Mouse (Mus musculus) midbrain, postnatal 0 days (tissue): ENCODE data around the gene Entpd2. TPM values are rescaled to one million over a fixed set of nuclear protein-coding genes. Genes with fewer than 3 reads are reported as not detected.

Experiments
- ATAC-seq: fragments of 200-750 bp; cut with Nextera tagmentation; 2 replicates; pipeline ENCODE4 v1.8.0; 2017; ENCODE audit warnings: moderate number of reproducible peaks, mild to moderate bottlenecking, moderate TSS enrichment, moderate library complexity; ENCODE audit not compliant: low FRiP score
- DNase-seq: peaks from one replicate; pipeline ENCODE4 v3.0.0-alpha.2; 2015; ENCODE audit warnings: low spot score
- H3K27ac ChIP-seq: fragments of 300-500 bp; sonication (generic); 2 replicates; pipeline ENCODE4 v1.5.1; 2014; ENCODE audit warnings: low read depth, mild to moderate bottlenecking, low read length, mixed read lengths
- H3K27me3 ChIP-seq: fragments of 300-500 bp; sonication (generic); 2 replicates; pipeline ENCODE4 v1.6.1; 2014; ENCODE audit warnings: low read length, control low read depth, mixed read lengths; ENCODE audit not compliant: insufficient read depth
- H3K36me3 ChIP-seq: fragments of 300-500 bp; sonication (generic); 2 replicates; pipeline ENCODE4 v1.6.1; 2014; ENCODE audit warnings: low read length, control low read depth, mixed read lengths; ENCODE audit not compliant: insufficient read depth
- H3K4me1 ChIP-seq: fragments of 300-500 bp; sonication (generic); 2 replicates; pipeline ENCODE4 v1.6.1; 2014; ENCODE audit warnings: mild to moderate bottlenecking, control low read depth, antibody characterized with exemption, low read length, mixed read lengths; ENCODE audit not compliant: insufficient read depth
- H3K4me2 ChIP-seq: fragments of 300-500 bp; sonication (generic); 2 replicates; pipeline ENCODE4 v1.6.1; 2014; ENCODE audit warnings: low read depth, mild to moderate bottlenecking, low read length, mixed read lengths; ENCODE audit not compliant: poor library complexity, severe bottlenecking
- H3K4me3 ChIP-seq: fragments of 300-500 bp; sonication (generic); 2 replicates; pipeline ENCODE4 v1.5.1; 2014; ENCODE audit warnings: low read depth, mild to moderate bottlenecking, low read length, moderate library complexity
- H3K9ac ChIP-seq: fragments of 300-500 bp; sonication (generic); replicated peaks from 2 replicates; pipeline ENCODE4 v1.6.1; 2014; ENCODE audit warnings: mild to moderate bottlenecking, low read length, moderate library complexity, mixed read lengths; ENCODE audit not compliant: poor library complexity, severe bottlenecking
- H3K9me3 ChIP-seq: fragments of 300-500 bp; sonication (generic); 2 replicates; pipeline ENCODE4 v1.6.1; 2016; ENCODE audit warnings: low read length, control low read depth
- CTCF ChIP-seq: IDR thresholded peaks from 2 replicates; pipeline ENCODE4 v1.5.1; 2016; ENCODE audit warnings: antibody characterized with exemption, mild to moderate bottlenecking
- WGBS: fragments of 180-500 bp; shearing (Covaris S2); extraction: QIAGEN DNeasy Blood & Tissue Kit; methylation state at CpG from one replicate; pipeline ENCODE4 v1.1.7; 2014; 5-methylcytosine and 5-hydroxymethylcytosine counted together
- polyA plus RNA-seq: library from polyadenylated mRNA; unstranded; fragments of >200 nt; fragmentation: Nextera tagmentation; extraction: Ambion mirVana; gene quantifications from 2 replicates; pipeline ENCODE4 v1.2.1, GENCODE M21; 2015
- total RNA-seq: library from RNA; depleted of rRNA; stranded (reverse); fragments of >200 nt; gene quantifications from 2 replicates; pipeline ENCODE4 v1.2.3, GENCODE M21; 2014; rRNA removed

The Entpd2 gene
- total RNA-seq (4.2 and 4.4 TPM in 2 replicates), polyA plus RNA-seq (10.4 and 10.6 TPM in 2 replicates)

DNA sequence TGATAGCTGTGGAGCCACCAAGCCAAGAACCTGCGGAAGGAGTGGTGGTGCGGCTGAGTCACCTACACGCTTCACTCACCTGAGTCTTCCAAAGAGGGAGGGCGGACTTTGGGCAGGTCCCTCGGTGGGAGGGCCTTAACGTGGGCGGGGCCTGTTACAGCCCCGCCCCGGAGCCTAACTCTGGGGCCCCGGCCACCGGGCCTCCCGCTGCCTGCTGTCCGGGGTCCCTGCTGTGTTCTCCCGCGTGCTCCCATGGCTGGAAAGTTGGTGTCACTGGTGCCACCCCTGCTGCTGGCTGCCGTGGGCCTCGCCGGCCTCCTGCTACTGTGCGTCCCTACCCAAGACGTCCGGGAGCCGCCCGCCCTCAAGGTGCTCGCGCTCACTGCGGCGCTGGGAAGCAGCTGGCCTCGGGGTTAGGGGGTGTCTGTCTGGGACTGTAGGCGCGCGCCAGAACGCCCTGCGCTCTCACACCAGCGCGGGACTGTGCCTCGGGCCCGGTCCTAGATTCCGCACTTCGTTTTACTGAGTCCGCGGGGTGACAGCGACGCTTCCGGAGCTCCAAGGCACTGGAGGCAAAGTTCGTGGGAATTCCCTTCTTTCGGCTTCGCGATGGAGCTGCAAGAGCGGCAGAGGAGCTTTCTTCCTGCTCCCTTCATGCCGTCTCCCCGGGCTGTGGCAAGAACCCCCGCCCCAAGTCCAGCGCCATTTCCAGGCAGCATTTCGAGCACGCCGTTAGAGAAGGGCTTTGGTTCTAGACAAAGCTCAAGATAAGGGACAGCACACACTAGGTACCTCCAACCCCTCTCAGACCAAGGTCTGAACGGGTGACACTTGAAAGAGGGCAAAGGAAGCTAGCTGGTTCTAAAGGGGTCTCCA lies at the start of gene Entpd2:
Entpd2 (plus strand) TSS at position 154 of the 876 bp plus-strand sequence.
- Histone ChIP-seq H3K4me3 (peak within 1 kb of the TSS; percentile 34), H3K9me3 (no peaks in the 10 kb centered on the region), H3K4me1 (peaks cover 13% of the 10 kb centered on the region; the same call in 1 of the 2 replicates), H3K27me3 (peaks cover 40% of the 10 kb centered on the region), H3K4me2 (peak within 1 kb of the TSS; percentile 62), H3K36me3 (no peaks in the 10 kb centered on the region), H3K27ac (0 out of 2 replicates have a peak within 1 kb of the TSS, but pooled peaks have one; percentile 19), H3K9ac (no peak within 1 kb of the TSS; the same call in 1 of the 2 replicates)
- 2% methylated on average over 57 of the region's 57 CpGs for WGBS
- DNase-seq (peak; percentile 69), ATAC-seq (no peak)
- peak; percentile 44 for TF ChIP-seq CTCF

- peaks cover 81% of the 10 kb centered on the region for H3K36me3 ChIP-seq
- ATAC-seq (no peak), DNase-seq (no peak)
- H3K4me3 ChIP-seq: no peak overlapping the region
- no peak overlapping the region for H3K9ac ChIP-seq
- H3K27ac ChIP-seq: no peak overlapping the region
- no peaks in the 10 kb centered on the region for H3K4me1 ChIP-seq
- H3K4me2 ChIP-seq: no peak overlapping the region
- no peaks in the 10 kb centered on the region for H3K9me3 ChIP-seq
- H3K27me3 ChIP-seq: no peaks in the 10 kb centered on the region
- no peak for TF ChIP-seq CTCF
- 91% methylated on average over 7 of the region's 7 CpGs for WGBS
Measured at GRCm38 (mm10) chr2:25348162-25348561, 47.5 kb upstream of the Entpd2 start.

GRCm38 (mm10) chr2:25349499-25349898 lies 46.2 kb upstream of the Entpd2 start:
- H3K4me3 ChIP-seq: no peak overlapping the region
- no peaks in the 10 kb centered on the region for H3K27me3 ChIP-seq
- peaks cover 73% of the 10 kb centered on the region for H3K36me3 ChIP-seq
- no peaks in the 10 kb centered on the region for H3K4me1 ChIP-seq
- TF ChIP-seq CTCF: no peak
- H3K27ac ChIP-seq: no peak overlapping the region
- H3K9me3 ChIP-seq: no peaks in the 10 kb centered on the region
- DNase-seq (no peak), ATAC-seq (no peak)
- 94% methylated on average over 4 of the region's 4 CpGs for WGBS
- no peak overlapping the region for H3K9ac ChIP-seq
- H3K4me2 ChIP-seq: no peak overlapping the region

- Histone ChIP-seq H3K9ac (no peak overlapping the region), H3K4me3 (no peak overlapping the region), H3K9me3 (no peaks in the 10 kb centered on the region), H3K4me1 (peaks cover 9% of the 10 kb centered on the region; the same call in 1 of the 2 replicates), H3K36me3 (peaks cover 63% of the 10 kb centered on the region), H3K27ac (no peak overlapping the region), H3K4me2 (no peak overlapping the region), H3K27me3 (no peaks in the 10 kb centered on the region)
- no peak for ATAC-seq
- DNase-seq: no peak
- 98% methylated on average over 3 of the region's 3 CpGs for WGBS
- TF ChIP-seq CTCF: no peak
Measured at GRCm38 (mm10) chr2:25350701-25351100, 45.0 kb upstream of the Entpd2 start.

GRCm38 (mm10) chr2:25354211-25354610 lies 41.5 kb upstream of the Entpd2 start:
- no peak for DNase-seq
- H3K27ac ChIP-seq: no peak overlapping the region
- H3K9ac ChIP-seq: no peak overlapping the region
- H3K9me3 ChIP-seq: no peaks in the 10 kb centered on the region
- no peak overlapping the region for H3K4me2 ChIP-seq
- no peak for ATAC-seq
- H3K36me3 ChIP-seq: peaks cover 33% of the 10 kb centered on the region
- H3K27me3 ChIP-seq: no peaks in the 10 kb centered on the region
- H3K4me3 ChIP-seq: no peak overlapping the region
- peaks cover 14% of the 10 kb centered on the region; the same call in 1 of the 2 replicates for H3K4me1 ChIP-seq
- 89% methylated on average over 6 of the region's 6 CpGs for WGBS
- no peak for TF ChIP-seq CTCF
